Mouse (Mus musculus) G1E (cell line): Measurements from ENCODE around the gene Pdzd7.

Experiments used
- CTCF ChIP-seq: IDR thresholded peaks from 2 replicates; pipeline ENCODE4 v1.5.1; 2012; ENCODE audit warnings: low read depth, low read length, inconsistent platforms, mixed read lengths
- GATA1 ChIP-seq: IDR thresholded peaks from 2 replicates; pipeline ENCODE4 v1.6.1; 2012; ENCODE audit warnings: borderline replicate concordance, low read length, inconsistent platforms, mixed read lengths
- GATA2 ChIP-seq: IDR thresholded peaks from 2 replicates; pipeline ENCODE4 v1.6.1; 2012; ENCODE audit warnings: low read depth, low read length, inconsistent platforms, borderline replicate concordance
- POLR2AphosphoS5 ChIP-seq: IDR thresholded peaks from 2 replicates; pipeline ENCODE4 v1.6.1; 2012; ENCODE audit warnings: low read depth, low read length, inconsistent platforms; ENCODE audit not compliant: insufficient replicate concordance
- TAL1 ChIP-seq: conservative IDR thresholded peaks from 2 replicates; pipeline ENCODE4 v1.6.1; 2012; ENCODE audit warnings: low read depth, low read length, inconsistent platforms, mixed read lengths

GRCm38 (mm10) chr19:45030111-45030510 is 15.4 kb downstream of the Pdzd7 start:
- peak; percentile 83; the same call in 1 of the 2 replicates for TF ChIP-seq CTCF
- TF ChIP-seq GATA1: no peak
- TF ChIP-seq TAL1: no peak
- TF ChIP-seq POLR2AphosphoS5: no peak
- no peak for TF ChIP-seq GATA2
